Mouse (Mus musculus) cerebellum, adult 9-10 months (tissue): ENCODE results near the gene Lims1.

Source experiments
- DNase-seq: peaks from one replicate; pipeline ENCODE4 v3.0.0; 2022

Gene Lims1

GRCm38 (mm10) chr10:58386997-58387396 lies 63.7 kb downstream of the Lims1 start:
- DNase-seq = no peak

GRCm38 (mm10) chr10:58388648-58389047 lies 65.4 kb downstream of the Lims1 start:
- DNase-seq = peak; percentile 51

- DNase-seq = peak; percentile 67
These were observed 65.9 kb downstream of the Lims1 start for GRCm38 (mm10) chr10:58389151-58389550.

GRCm38 (mm10) chr10:58392435-58392834 lies 69.2 kb downstream of the Lims1 start:
- DNase-seq = peak; percentile 13

GRCm38 (mm10) chr10:58393026-58394014 lies 70.1 kb downstream of the Lims1 start:
- peak; percentile 10 for DNase-seq

GRCm38 (mm10) chr10:58394170-58394569 lies 70.9 kb downstream of the Lims1 start:
- DNase-seq = peak; percentile 21

- no peak for DNase-seq
These were observed 72.0 kb downstream of the Lims1 start for GRCm38 (mm10) chr10:58395315-58395714.

GRCm38 (mm10) chr10:58395723-58396122 lies 72.5 kb downstream of the Lims1 start:
- peak; percentile 12 for DNase-seq

- peak; percentile 86 for DNase-seq
These were observed 73.3 kb downstream of the Lims1 start for GRCm38 (mm10) chr10:58396600-58396999.

- peak; percentile 20 for DNase-seq
These were observed 75.7 kb downstream of the Lims1 start for GRCm38 (mm10) chr10:58398941-58399340.

GRCm38 (mm10) chr10:58401838-58402237 lies 78.6 kb downstream of the Lims1 start:
- peak; percentile 80 for DNase-seq

GRCm38 (mm10) chr10:58404639-58405038 lies 81.4 kb downstream of the Lims1 start:
- peak; percentile 7 for DNase-seq

- DNase-seq = peak; percentile 6
These were observed 82.2 kb downstream of the Lims1 start for GRCm38 (mm10) chr10:58405285-58405948.

- DNase-seq = no peak
These were observed 82.7 kb downstream of the Lims1 start for GRCm38 (mm10) chr10:58405949-58406305.

- DNase-seq = no peak
These were observed 89.1 kb downstream of the Lims1 start for GRCm38 (mm10) chr10:58412331-58412730.

- DNase-seq = no peak
These were observed 89.6 kb downstream of the Lims1 start for GRCm38 (mm10) chr10:58412852-58413251.

GRCm38 (mm10) chr10:58416702-58417101 lies 93.4 kb downstream of the Lims1 start:
- DNase-seq = no peak

- DNase-seq = no peak
These were observed 95.2 kb downstream of the Lims1 start for GRCm38 (mm10) chr10:58418290-58418971.

GRCm38 (mm10) chr10:58427930-58428329 lies 104.7 kb downstream of the Lims1 start:
- DNase-seq = no peak

GRCm38 (mm10) chr10:58445850-58446249 lies 122.6 kb downstream of the Lims1 start:
- DNase-seq = peak; percentile 55

GRCm38 (mm10) chr10:58446384-58447279 lies 123.4 kb downstream of the Lims1 start, which contains the start of gene Ranbp2:
Gene Ranbp2, plus strand, starts transcription at chr10:58446920.
- peak; percentile 98 for DNase-seq

- peak; percentile 47 for DNase-seq
These were observed 124.1 kb downstream of the Lims1 start for GRCm38 (mm10) chr10:58447280-58447781.
